Mouse (Mus musculus) stomach, embryonic 16.5 days (tissue): ENCODE data around the gene Mnx1. TPM values are rescaled to one million over a fixed set of nuclear protein-coding genes. Genes with fewer than 3 reads are reported as not detected.

ENCODE experiments used
- ATAC-seq: fragments of 200-750 bp; cut with Nextera tagmentation; 2 replicates; pipeline ENCODE4 v1.8.0; 2017; ENCODE audit warnings: moderate number of reproducible peaks, moderate TSS enrichment; ENCODE audit not compliant: insufficient read depth, low FRiP score
- H3K27ac ChIP-seq: fragments of 300-500 bp; sonication (generic); 2 replicates; pipeline ENCODE4 v1.5.1; 2014; ENCODE audit warnings: low read length
- H3K27me3 ChIP-seq: fragments of 300-500 bp; sonication (generic); 2 replicates; pipeline ENCODE4 v1.6.1; 2014; ENCODE audit warnings: low read length, control low read depth, mixed read lengths; ENCODE audit not compliant: control insufficient read depth, insufficient read depth
- H3K36me3 ChIP-seq: fragments of 300-500 bp; sonication (generic); 2 replicates; pipeline ENCODE4 v1.6.1; 2014; ENCODE audit warnings: low read length; ENCODE audit not compliant: control insufficient read depth, insufficient read depth
- H3K4me1 ChIP-seq: fragments of 300-500 bp; sonication (generic); 2 replicates; pipeline ENCODE4 v1.6.1; 2014; ENCODE audit warnings: low read length, control low read depth, mixed read lengths; ENCODE audit not compliant: control insufficient read depth, insufficient read depth
- H3K4me2 ChIP-seq: fragments of 300-500 bp; sonication (generic); 2 replicates; pipeline ENCODE4 v1.6.1; 2014; ENCODE audit warnings: low read depth, low read length, mixed read lengths
- H3K4me3 ChIP-seq: fragments of 300-500 bp; sonication (generic); replicated peaks from 2 replicates; pipeline ENCODE4 v1.5.1; 2014; ENCODE audit warnings: mild to moderate bottlenecking, low read length
- H3K9ac ChIP-seq: fragments of 300-500 bp; sonication (generic); 2 replicates; pipeline ENCODE4 v1.6.1; 2014; ENCODE audit warnings: low read length
- H3K9me3 ChIP-seq: fragments of 300-500 bp; sonication (generic); replicated peaks from 2 replicates; pipeline ENCODE4 v1.6.1; 2016; ENCODE audit warnings: low read length, control low read depth; ENCODE audit not compliant: control insufficient read depth
- WGBS: fragments of 180-500 bp; shearing (Covaris S2); extraction: QIAGEN DNeasy Blood & Tissue Kit; methylation state at CpG from one replicate; pipeline ENCODE4 v1.1.7; 2014; 5-methylcytosine and 5-hydroxymethylcytosine counted together
- polyA plus RNA-seq: library from polyadenylated mRNA; unstranded; fragments of >200 nt; fragmentation: Nextera tagmentation; extraction: Ambion mirVana; gene quantifications from 2 replicates; pipeline ENCODE4 v1.2.1, GENCODE M21; 2015

Gene Mnx1
- polyA plus RNA-seq: 0.75 and 1.1 TPM in 2 replicates

DNA sequence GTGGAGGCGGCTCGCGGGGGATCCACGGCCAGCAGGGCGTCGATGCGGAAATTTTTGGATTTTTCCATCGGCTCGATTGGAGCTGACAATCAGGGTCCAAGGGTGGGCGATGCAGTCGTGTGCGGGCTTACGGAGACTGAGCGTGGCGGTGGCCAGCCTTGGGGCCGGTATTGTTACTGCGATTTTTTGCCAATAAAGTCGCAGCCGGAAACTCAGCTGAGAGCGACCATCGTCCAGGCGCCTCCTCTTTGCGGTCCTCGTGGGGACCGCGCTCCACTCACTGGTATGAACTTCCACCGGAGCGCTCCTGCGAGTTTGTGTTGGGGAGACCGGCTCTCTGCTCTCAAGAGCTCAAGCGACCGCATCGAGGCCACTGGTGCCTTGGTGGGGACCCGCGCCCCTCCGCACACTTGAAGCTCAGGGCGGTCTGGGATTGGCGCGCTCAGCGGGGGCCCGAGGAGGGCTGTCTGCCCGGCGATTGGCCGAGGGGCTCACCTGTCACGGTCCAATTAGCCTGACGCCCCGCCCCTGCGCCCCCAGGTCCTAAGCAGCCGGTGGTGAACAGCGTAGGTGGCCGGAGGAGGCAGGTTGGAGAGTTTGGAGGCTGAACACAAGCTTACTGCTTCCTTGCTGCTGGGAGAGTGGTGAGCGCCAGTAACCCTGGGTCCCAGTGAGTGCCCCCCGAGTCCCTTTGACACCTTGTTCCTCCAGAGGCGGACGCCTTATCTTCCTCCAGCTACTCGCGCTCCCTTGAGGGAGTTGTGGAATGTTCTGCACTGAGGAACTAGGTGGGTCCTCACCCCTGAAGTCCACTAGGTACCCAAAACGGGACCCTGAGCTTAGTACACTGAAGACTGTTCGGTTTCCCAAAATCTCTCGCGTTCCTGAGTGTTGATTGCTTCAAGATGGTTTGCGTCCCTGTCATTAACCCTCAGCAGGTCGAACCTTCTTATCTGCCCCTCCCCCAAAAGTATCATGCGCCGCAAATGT, at the start of gene Mnx1:
Gene Mnx1 (minus strand): TSS at position 263 of the 990 bp plus-strand sequence.
- H3K4me1 ChIP-seq: peaks cover 10% of the 10 kb centered on the region; the same call in 1 of the 2 replicates
- WGBS: under 1% methylated on average over 65 of the region's 65 CpGs
- peak within 1 kb of the TSS; percentile 53 for H3K27ac ChIP-seq
- peaks cover 84% of the 10 kb centered on the region for H3K27me3 ChIP-seq
- no peaks in the 10 kb centered on the region for H3K36me3 ChIP-seq
- H3K9ac ChIP-seq: peak within 1 kb of the TSS; percentile 72
- H3K4me2 ChIP-seq: peak within 1 kb of the TSS; percentile 76
- peak within 1 kb of the TSS; percentile 57 for H3K4me3 ChIP-seq
- no peaks in the 10 kb centered on the region for H3K9me3 ChIP-seq
- ATAC-seq: peak; percentile 89

DNA sequence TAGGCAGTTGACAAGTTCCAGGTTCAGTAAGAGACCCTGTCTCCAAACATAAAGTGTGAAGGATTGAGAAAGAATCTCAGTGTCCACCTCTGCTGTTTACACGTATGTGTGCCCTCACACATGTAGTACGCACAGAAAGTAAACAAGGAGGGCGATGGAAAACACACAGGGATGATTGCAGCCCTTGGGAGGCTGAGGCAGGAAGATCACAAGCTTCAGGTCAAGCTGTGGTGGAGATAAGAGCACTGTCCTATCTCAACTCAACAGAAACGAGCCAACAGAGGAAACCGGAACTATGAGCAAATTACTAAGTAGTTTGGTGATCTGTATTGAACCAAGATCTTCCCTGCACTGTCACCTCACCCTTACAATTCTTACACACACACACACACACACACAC, 38.2 kb upstream of the Mnx1 start:
- H3K27me3 ChIP-seq: no peaks in the 10 kb centered on the region
- 76% methylated on average over 5 of the region's 5 CpGs for WGBS

DNA sequence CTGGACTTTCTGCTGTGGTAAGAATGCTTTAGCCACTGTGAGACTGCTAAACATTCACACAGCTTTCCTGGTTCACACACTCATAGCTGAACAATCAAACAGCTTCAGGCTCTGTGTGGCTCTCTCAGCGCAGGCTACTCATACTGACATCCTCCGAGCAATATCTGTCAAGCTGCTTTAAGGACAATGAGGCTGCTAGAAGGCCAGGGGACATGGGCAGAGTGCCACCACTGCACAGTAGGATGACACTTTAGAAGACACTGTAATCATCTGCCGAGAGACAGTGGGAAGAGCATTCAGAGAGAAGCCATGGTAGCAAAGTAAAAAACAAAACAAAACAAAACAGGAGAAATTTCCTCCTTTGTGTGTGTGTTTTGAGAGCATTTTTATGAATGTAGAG, 37.6 kb upstream of the Mnx1 start:
- no peak for ATAC-seq
- Histone ChIP-seq H3K9me3 (no peaks in the 10 kb centered on the region), H3K27ac (no peak overlapping the region), H3K4me3 (no peak overlapping the region), H3K36me3 (no peaks in the 10 kb centered on the region), H3K27me3 (no peaks in the 10 kb centered on the region), H3K9ac (no peak overlapping the region), H3K4me1 (no peaks in the 10 kb centered on the region), H3K4me2 (no peak overlapping the region)
- 56% methylated on average over 3 of the region's 3 CpGs for WGBS

More for the DNA sequence above, 38.2 kb upstream of the Mnx1 start:
- no peak overlapping the region for H3K27ac ChIP-seq
- H3K4me3 ChIP-seq: no peak overlapping the region
- H3K36me3 ChIP-seq: no peaks in the 10 kb centered on the region
- H3K4me1 ChIP-seq: no peaks in the 10 kb centered on the region
- no peaks in the 10 kb centered on the region for H3K9me3 ChIP-seq
- H3K9ac ChIP-seq: no peak overlapping the region
- ATAC-seq: no peak
- H3K4me2 ChIP-seq: no peak overlapping the region

DNA sequence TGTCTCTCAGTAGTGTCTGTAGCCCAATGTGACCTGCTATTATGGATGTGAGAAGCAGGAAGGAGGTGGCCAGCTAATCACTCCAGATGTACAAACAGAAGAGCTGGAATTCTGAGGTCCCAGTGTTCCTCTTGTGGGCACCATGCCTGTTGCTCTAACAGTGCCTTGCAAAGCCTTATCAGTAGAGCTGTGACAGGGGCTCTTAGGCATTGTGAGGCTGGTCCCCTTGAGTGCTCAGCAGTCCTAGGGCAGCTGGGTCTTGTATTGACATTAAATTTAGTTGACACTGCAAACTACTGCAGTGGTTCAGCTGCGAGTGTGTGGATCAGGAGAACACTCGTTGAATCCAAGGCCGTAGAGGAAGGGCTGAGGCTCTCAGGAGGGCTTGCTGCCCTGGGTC, 28.7 kb upstream of the Mnx1 start:
- H3K4me3 ChIP-seq: no peak overlapping the region
- H3K9me3 ChIP-seq: no peaks in the 10 kb centered on the region
- 49% methylated on average over 3 of the region's 3 CpGs for WGBS
- no peak overlapping the region for H3K9ac ChIP-seq
- no peak overlapping the region for H3K27ac ChIP-seq
- H3K36me3 ChIP-seq: no peaks in the 10 kb centered on the region
- H3K4me2 ChIP-seq: no peak overlapping the region
- no peaks in the 10 kb centered on the region for H3K27me3 ChIP-seq
- no peaks in the 10 kb centered on the region for H3K4me1 ChIP-seq
- ATAC-seq: peak; percentile 65; the same call in 1 of the 2 replicates

DNA sequence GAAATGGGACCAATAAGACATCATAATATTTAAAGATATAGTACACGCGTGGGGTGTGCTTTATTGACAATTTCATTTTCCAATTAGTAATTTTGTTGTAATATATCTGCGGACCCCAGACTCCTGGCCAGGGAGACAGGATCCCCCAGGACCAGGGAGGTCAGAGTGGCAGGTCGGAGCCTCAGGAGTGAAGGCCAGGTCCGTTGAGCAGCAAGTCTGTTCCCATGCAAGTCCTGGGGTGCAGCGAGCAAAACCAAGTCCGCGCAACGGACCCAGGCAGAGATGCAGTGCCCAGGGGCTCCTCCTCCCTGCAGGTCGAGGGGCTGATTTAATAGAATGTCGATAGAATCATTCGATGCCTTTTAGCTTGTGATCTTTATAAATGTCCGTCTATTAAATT, 9.1 kb upstream of the Mnx1 start:
- H3K4me3 ChIP-seq: no peak overlapping the region
- H3K27ac ChIP-seq: no peak overlapping the region
- H3K4me2 ChIP-seq: no peak overlapping the region
- ATAC-seq: no peak
- no peaks in the 10 kb centered on the region for H3K9me3 ChIP-seq
- H3K4me1 ChIP-seq: peaks cover 6% of the 10 kb centered on the region
- H3K27me3 ChIP-seq: peaks cover 60% of the 10 kb centered on the region
- WGBS: 28% methylated on average over 13 of the region's 13 CpGs
- H3K36me3 ChIP-seq: no peaks in the 10 kb centered on the region
- H3K9ac ChIP-seq: no peak overlapping the region

DNA sequence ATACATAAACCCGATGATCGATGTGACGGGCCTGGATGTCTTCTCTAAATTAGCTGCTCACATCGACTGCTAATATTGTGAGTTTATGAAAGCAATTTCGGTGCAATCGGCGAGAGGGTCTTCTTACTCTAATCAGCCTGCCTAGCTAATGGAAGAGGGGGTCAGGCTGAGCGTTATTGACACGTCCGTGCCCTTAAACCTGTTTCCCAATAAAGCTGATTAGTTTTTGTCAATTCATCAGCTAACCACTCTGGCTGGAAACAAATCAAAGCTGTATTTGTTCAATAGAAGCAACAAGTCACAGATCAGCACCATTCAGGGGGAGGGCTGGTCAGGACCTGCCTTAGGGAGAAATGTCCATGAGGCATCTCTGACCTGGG, 7.7 kb upstream of the Mnx1 start:
- Histone ChIP-seq H3K9ac (no peak overlapping the region), H3K27ac (no peak overlapping the region), H3K4me3 (peak overlapping the region; percentile 19), H3K36me3 (no peaks in the 10 kb centered on the region), H3K9me3 (no peaks in the 10 kb centered on the region), H3K4me2 (peak overlapping the region; percentile 39; the same call in 1 of the 2 replicates), H3K4me1 (peaks cover 6% of the 10 kb centered on the region), H3K27me3 (peaks cover 70% of the 10 kb centered on the region)
- no peak for ATAC-seq
- WGBS: 6% methylated on average over 10 of the region's 10 CpGs

DNA sequence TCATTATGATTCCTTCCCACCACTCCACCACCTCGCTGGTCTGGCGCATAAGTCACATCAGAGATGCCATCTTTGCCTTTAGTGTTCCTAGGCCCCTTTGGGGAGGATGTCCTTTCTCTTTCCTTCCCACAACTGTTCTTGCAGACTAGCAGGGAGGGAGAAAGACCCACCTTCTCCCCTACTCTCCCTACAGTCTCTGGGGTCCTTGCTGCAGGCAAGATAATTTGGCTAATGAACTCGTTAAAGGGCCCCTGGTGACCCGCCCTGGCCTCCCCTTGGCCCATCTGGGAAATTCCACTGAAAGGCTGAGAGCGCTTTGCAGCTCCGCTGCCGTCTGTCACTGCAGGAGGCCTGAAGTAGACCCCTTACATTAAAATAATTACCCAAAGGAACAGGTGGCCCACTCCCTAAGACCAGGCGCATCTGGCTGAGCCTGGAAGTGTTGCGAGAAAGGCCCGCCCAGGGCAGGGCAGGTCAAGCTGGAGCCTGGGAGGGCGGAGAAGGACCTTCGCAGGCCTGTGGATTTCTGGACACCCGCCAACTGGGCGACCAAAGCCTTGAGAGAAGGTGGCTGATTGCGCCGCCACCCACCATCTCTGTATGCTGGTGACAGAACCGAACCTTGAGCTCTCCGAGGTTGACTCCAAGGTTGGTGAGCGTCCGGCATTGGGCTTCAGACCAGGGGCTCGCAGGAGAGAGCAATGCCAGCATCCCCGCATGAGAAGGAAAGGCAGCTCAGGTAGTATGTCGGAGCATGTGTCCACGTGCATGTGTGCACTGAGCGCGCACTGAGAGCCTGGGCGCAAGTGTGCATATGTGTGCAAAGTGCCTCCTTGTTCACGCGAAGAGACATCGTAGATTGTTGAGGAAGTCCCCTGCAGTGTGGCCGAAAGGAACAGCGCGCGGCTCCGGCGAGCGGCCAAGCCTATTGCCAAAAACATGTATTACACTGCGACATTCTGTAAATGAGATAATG, 7.0 kb upstream of the Mnx1 start:
- H3K27ac ChIP-seq: no peak overlapping the region
- peaks cover 76% of the 10 kb centered on the region for H3K27me3 ChIP-seq
- no peak overlapping the region for H3K9ac ChIP-seq
- 8% methylated on average over 38 of the region's 38 CpGs for WGBS
- peaks cover 6% of the 10 kb centered on the region for H3K4me1 ChIP-seq
- ATAC-seq: peak; percentile 48; the same call in 1 of the 2 replicates
- no peaks in the 10 kb centered on the region for H3K36me3 ChIP-seq
- peak overlapping the region; percentile 39 for H3K4me2 ChIP-seq
- H3K4me3 ChIP-seq: peak overlapping the region; percentile 19
- no peaks in the 10 kb centered on the region for H3K9me3 ChIP-seq

DNA sequence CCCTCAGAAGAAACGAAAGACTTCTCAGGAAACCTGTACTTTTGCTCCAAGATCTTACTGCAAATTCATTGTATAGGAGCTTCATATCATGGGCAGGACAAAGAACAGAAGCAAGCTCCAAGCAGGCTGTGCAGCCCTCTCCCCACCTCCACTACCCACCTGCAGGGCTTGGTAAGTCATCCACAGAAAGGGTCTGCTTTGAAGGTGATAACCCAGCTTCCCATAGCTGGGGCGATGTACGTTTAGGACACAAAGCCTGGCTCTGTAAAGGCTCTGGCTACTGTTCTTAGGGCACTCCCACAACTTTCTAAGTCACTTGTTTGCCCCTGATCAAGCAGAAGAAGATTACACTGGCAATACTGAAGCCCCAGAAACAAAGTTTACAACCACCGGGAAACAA, 5.5 kb upstream of the Mnx1 start:
- no peaks in the 10 kb centered on the region for H3K9me3 ChIP-seq
- peaks cover 6% of the 10 kb centered on the region for H3K4me1 ChIP-seq
- WGBS: 20% methylated on average over 4 of the region's 4 CpGs
- no peak overlapping the region for H3K4me3 ChIP-seq
- ATAC-seq: no peak
- H3K36me3 ChIP-seq: no peaks in the 10 kb centered on the region
- H3K27ac ChIP-seq: no peak overlapping the region
- H3K9ac ChIP-seq: no peak overlapping the region
- no peak overlapping the region for H3K4me2 ChIP-seq
- H3K27me3 ChIP-seq: peaks cover 82% of the 10 kb centered on the region
